Mouse (Mus musculus) liver, postnatal 0 days (tissue): Measurements from ENCODE around the gene Fam13c. TPM values are rescaled to one million over a fixed set of nuclear protein-coding genes. Genes with fewer than 3 reads are reported as not detected.

Source experiments
- ATAC-seq: fragments of 200-750 bp; cut with Nextera tagmentation; 2 replicates; pipeline ENCODE4 v1.8.0; 2017; ENCODE audit warnings: mild to moderate bottlenecking, moderate library complexity
- DNase-seq: peaks from one replicate; pipeline ENCODE4 v3.0.0-alpha.2; 2016
- H3K27ac ChIP-seq: fragments of 300-500 bp; sonication (generic); 2 replicates; pipeline ENCODE4 v1.5.1; 2014; ENCODE audit warnings: antibody characterized with exemption, moderate library complexity, mild to moderate bottlenecking, low read depth
- H3K27me3 ChIP-seq: fragments of 300-500 bp; sonication (generic); 2 replicates; pipeline ENCODE4 v1.6.1; 2014; ENCODE audit warnings: low read length, control low read depth, mixed read lengths; ENCODE audit not compliant: insufficient read depth
- H3K36me3 ChIP-seq: fragments of 300-500 bp; sonication (generic); replicated peaks from 2 replicates; pipeline ENCODE4 v1.6.1; 2014; ENCODE audit warnings: mild to moderate bottlenecking, control low read depth, low read length, moderate library complexity, mixed read lengths; ENCODE audit not compliant: insufficient read depth
- H3K4me1 ChIP-seq: fragments of 300-500 bp; sonication (generic); 2 replicates; pipeline ENCODE4 v1.6.1; 2014; ENCODE audit warnings: antibody characterized with exemption, mild to moderate bottlenecking, control low read depth; ENCODE audit not compliant: insufficient read depth
- H3K4me2 ChIP-seq: fragments of 300-500 bp; sonication (generic); 2 replicates; pipeline ENCODE4 v1.6.1; 2014; ENCODE audit warnings: low read depth, mild to moderate bottlenecking, low read length, moderate library complexity, mixed read lengths
- H3K4me3 ChIP-seq: fragments of 300-500 bp; sonication (generic); 2 replicates; pipeline ENCODE4 v1.5.1; 2014; ENCODE audit warnings: low read depth, low read length
- H3K9ac ChIP-seq: fragments of 300-500 bp; sonication (generic); replicated peaks from 2 replicates; pipeline ENCODE4 v1.6.1; 2014; ENCODE audit warnings: mild to moderate bottlenecking, moderate library complexity
- H3K9me3 ChIP-seq: fragments of 300-500 bp; sonication (generic); 2 replicates; pipeline ENCODE4 v1.6.1; 2016; ENCODE audit warnings: mild to moderate bottlenecking, control low read depth, low read length, mixed read lengths
- CTCF ChIP-seq: sonication (generic); IDR thresholded peaks from 2 replicates; pipeline ENCODE4 v1.5.1; 2016; ENCODE audit warnings: antibody characterized with exemption, low read depth
- EP300 ChIP-seq: IDR thresholded peaks from 2 replicates; pipeline ENCODE4 v1.6.1; 2016; ENCODE audit warnings: antibody characterized with exemption, low read depth, mild to moderate bottlenecking
- WGBS: fragments of 180-500 bp; shearing (Covaris S2); extraction: QIAGEN DNeasy Blood & Tissue Kit; methylation state at CpG from one replicate; pipeline ENCODE4 v1.1.7; 2014; ENCODE audit not compliant: insufficient replicate concordance; 5-methylcytosine and 5-hydroxymethylcytosine counted together
- polyA plus RNA-seq: library from polyadenylated mRNA; unstranded; fragments of >200 nt; fragmentation: Nextera tagmentation; extraction: Ambion mirVana; gene quantifications from 2 replicates; pipeline ENCODE4 v1.2.1, GENCODE M21; 2015

Fam13c gene
- polyA plus RNA-seq, 1 experiment from 2014 or later: 0.22 TPM

- Histone ChIP-seq H3K36me3 (no peaks in the 10 kb centered on the region), H3K27me3 (no peaks in the 10 kb centered on the region), H3K4me2 (no peak overlapping the region), H3K27ac (no peak overlapping the region), H3K9ac (no peak overlapping the region), H3K9me3 (no peaks in the 10 kb centered on the region), H3K4me3 (no peak overlapping the region), H3K4me1 (no peaks in the 10 kb centered on the region)
- no peak for DNase-seq
- no peak for ATAC-seq
- TF ChIP-seq CTCF (no peak), EP300 (no peak)
These were observed 56.7 kb downstream of the Fam13c start for GRCm38 (mm10) chr10:70496938-70497337.

GRCm38 (mm10) chr10:70498328-70498727 lies 58.0 kb downstream of the Fam13c start:
- Histone ChIP-seq H3K27ac (no peak overlapping the region), H3K27me3 (no peaks in the 10 kb centered on the region), H3K4me2 (no peak overlapping the region), H3K9me3 (no peaks in the 10 kb centered on the region), H3K4me1 (no peaks in the 10 kb centered on the region), H3K9ac (no peak overlapping the region), H3K36me3 (no peaks in the 10 kb centered on the region), H3K4me3 (no peak overlapping the region)
- ATAC-seq: no peak
- 50% methylated on average over 2 of the region's 2 CpGs for WGBS
- no peak for DNase-seq
- no peak for TF ChIP-seq EP300
- TF ChIP-seq CTCF: no peak

DNA sequence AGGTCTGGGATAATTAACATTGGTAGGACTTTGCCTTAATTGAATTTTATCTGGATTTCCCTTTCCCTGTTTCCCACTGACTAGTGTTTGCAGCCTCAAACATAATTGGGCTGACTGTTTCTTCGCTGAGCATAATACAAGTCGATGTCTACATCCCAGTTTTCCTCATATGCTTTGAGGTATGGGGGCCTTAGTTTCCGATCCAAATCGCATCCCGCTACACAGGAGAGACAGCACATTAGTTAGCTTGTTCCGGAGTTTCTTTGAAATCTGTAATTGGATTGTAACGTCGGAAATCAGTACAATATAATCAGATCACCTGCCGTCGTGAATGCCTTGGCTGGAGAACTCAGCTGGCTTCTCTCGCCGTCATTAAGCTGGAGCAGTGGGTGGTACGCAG lies 59.0 kb downstream of the Fam13c start:
- no peak for ATAC-seq
- Histone ChIP-seq H3K27ac (no peak overlapping the region), H3K4me2 (no peak overlapping the region), H3K4me3 (no peak overlapping the region), H3K36me3 (no peaks in the 10 kb centered on the region), H3K27me3 (no peaks in the 10 kb centered on the region), H3K9me3 (no peaks in the 10 kb centered on the region), H3K4me1 (no peaks in the 10 kb centered on the region), H3K9ac (no peak overlapping the region)
- DNase-seq: no peak
- WGBS: 65% methylated on average over 13 of the region's 13 CpGs
- TF ChIP-seq CTCF (no peak), EP300 (no peak)

GRCm38 (mm10) chr10:70504871-70505270 lies 64.6 kb downstream of the Fam13c start:
- DNase-seq (no peak), ATAC-seq (no peak)
- H3K4me3 ChIP-seq: no peak overlapping the region
- WGBS: 85% methylated on average over 15 of the region's 15 CpGs
- H3K27ac ChIP-seq: no peak overlapping the region
- no peaks in the 10 kb centered on the region for H3K36me3 ChIP-seq
- no peaks in the 10 kb centered on the region for H3K4me1 ChIP-seq
- no peaks in the 10 kb centered on the region for H3K27me3 ChIP-seq
- no peak overlapping the region for H3K9ac ChIP-seq
- H3K4me2 ChIP-seq: no peak overlapping the region
- H3K9me3 ChIP-seq: no peaks in the 10 kb centered on the region
- TF ChIP-seq CTCF: no peak
- no peak for TF ChIP-seq EP300

DNA sequence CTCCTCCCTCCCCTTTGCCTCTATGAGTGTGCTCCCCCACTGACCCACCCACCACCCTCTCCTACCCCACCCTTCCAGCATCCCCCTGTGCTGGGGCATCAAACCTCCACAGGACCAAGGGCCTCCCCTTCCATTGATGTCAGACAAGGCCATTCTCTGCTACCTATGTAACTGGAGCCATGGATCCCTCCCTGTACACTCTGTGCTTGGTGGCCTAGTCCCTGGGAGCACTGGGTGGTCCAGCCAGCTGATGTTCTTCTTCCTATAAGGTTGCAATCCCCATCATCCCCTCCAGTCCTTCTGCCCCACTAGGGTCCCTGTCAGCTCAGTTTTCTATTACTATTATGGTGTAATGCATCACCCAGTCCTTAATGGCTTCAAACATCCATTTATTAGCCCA lies 65.1 kb downstream of the Fam13c start:
- no peak overlapping the region for H3K4me3 ChIP-seq
- no peaks in the 10 kb centered on the region for H3K9me3 ChIP-seq
- no peaks in the 10 kb centered on the region for H3K27me3 ChIP-seq
- H3K4me1 ChIP-seq: no peaks in the 10 kb centered on the region
- TF ChIP-seq EP300 (no peak), CTCF (no peak)
- ATAC-seq (no peak), DNase-seq (no peak)
- no peaks in the 10 kb centered on the region for H3K36me3 ChIP-seq
- H3K9ac ChIP-seq: no peak overlapping the region
- H3K27ac ChIP-seq: no peak overlapping the region
- no peak overlapping the region for H3K4me2 ChIP-seq

GRCm38 (mm10) chr10:70505842-70506241 lies 65.6 kb downstream of the Fam13c start:
- ATAC-seq (no peak), DNase-seq (no peak)
- Histone ChIP-seq H3K4me3 (no peak overlapping the region), H3K36me3 (no peaks in the 10 kb centered on the region), H3K9me3 (no peaks in the 10 kb centered on the region), H3K4me1 (no peaks in the 10 kb centered on the region), H3K9ac (no peak overlapping the region), H3K4me2 (no peak overlapping the region), H3K27ac (no peak overlapping the region), H3K27me3 (no peaks in the 10 kb centered on the region)
- TF ChIP-seq CTCF (no peak), EP300 (no peak)
- 75% methylated on average over 5 of the region's 5 CpGs for WGBS

- Histone ChIP-seq H3K9ac (no peak overlapping the region), H3K27ac (no peak overlapping the region), H3K4me3 (no peak overlapping the region), H3K9me3 (no peaks in the 10 kb centered on the region), H3K4me2 (no peak overlapping the region), H3K36me3 (no peaks in the 10 kb centered on the region), H3K4me1 (no peaks in the 10 kb centered on the region), H3K27me3 (no peaks in the 10 kb centered on the region)
- TF ChIP-seq CTCF (no peak), EP300 (no peak)
- DNase-seq (no peak), ATAC-seq (no peak)
- WGBS: 51% methylated on average over 15 of the region's 15 CpGs
These were observed 66.4 kb downstream of the Fam13c start for GRCm38 (mm10) chr10:70506499-70507168.
